Mouse (Mus musculus): ENCODE measurements around the gene Capn15. TPM values are rescaled to one million over a fixed set of nuclear protein-coding genes. Genes with fewer than 3 reads are reported as not detected.

The Capn15 gene
- polyA plus RNA-seq, 1 experiment from 2014 or later, result 8.3 TPM

- WGBS (ENCODE audit: insufficient replicate concordance), result 46% methylated on average over 3 of the region's 3 CpGs
- no peak overlapping the region for H3K9ac ChIP-seq (replicated peaks)
- DNase-seq, result no peak
- H3K4me3 ChIP-seq (ENCODE audit: low read depth, low read length), result no peak overlapping the region
- no peak overlapping the region for H3K4me2 ChIP-seq (ENCODE audit: low read depth, low read length)
- TF ChIP-seq CTCF (IDR thresholded peaks at IDR 0.05; ENCODE audit: low read depth) (no peak), EP300 (IDR thresholded peaks at IDR 0.05; ENCODE audit: low read depth) (no peak)
- H3K9me3 ChIP-seq (ENCODE audit: low read length), result no peaks in the 10 kb centered on the region
- no peaks in the 10 kb centered on the region; the same call in 1 of the 2 replicates for H3K36me3 ChIP-seq (replicated peaks; ENCODE audit: insufficient read depth, low read length)
- no peak overlapping the region for H3K27ac ChIP-seq (ENCODE audit: low read depth)
- H3K27me3 ChIP-seq (ENCODE audit: insufficient read depth, low read length), result peaks cover 30% of the 10 kb centered on the region
- no peak for ATAC-seq
- H3K4me1 ChIP-seq (ENCODE audit: insufficient read depth), result peaks cover 15% of the 10 kb centered on the region
Measured at GRCm38 (mm10) chr17:25955736-25956135, 29.9 kb downstream of the Capn15 start.

GRCm38 (mm10) chr17:25954671-25955070, 30.9 kb downstream of the Capn15 start:
- Histone ChIP-seq H3K27me3 (ENCODE audit: insufficient read depth, low read length) (peaks cover 40% of the 10 kb centered on the region), H3K27ac (ENCODE audit: low read depth) (no peak overlapping the region), H3K9ac (replicated peaks) (no peak overlapping the region), H3K4me1 (ENCODE audit: insufficient read depth) (peaks cover 10% of the 10 kb centered on the region), H3K4me2 (ENCODE audit: low read depth, low read length) (no peak overlapping the region), H3K9me3 (ENCODE audit: low read length) (no peaks in the 10 kb centered on the region), H3K36me3 (replicated peaks; ENCODE audit: insufficient read depth, low read length) (no peaks in the 10 kb centered on the region; the same call in 1 of the 2 replicates), H3K4me3 (ENCODE audit: low read depth, low read length) (no peak overlapping the region)
- no peak for TF ChIP-seq EP300 (IDR thresholded peaks at IDR 0.05; ENCODE audit: low read depth)
- TF ChIP-seq CTCF (IDR thresholded peaks at IDR 0.05; ENCODE audit: low read depth), result no peak
- DNase-seq (no peak), ATAC-seq (no peak)
- WGBS (ENCODE audit: insufficient replicate concordance), result 62% methylated on average over 2 of the region's 2 CpGs

GRCm38 (mm10) chr17:25953161-25953560, 32.4 kb downstream of the Capn15 start:
- H3K9ac ChIP-seq (replicated peaks), result no peak overlapping the region
- H3K27ac ChIP-seq (ENCODE audit: low read depth), result no peak overlapping the region
- H3K4me3 ChIP-seq (ENCODE audit: low read depth, low read length), result no peak overlapping the region
- peaks cover 42% of the 10 kb centered on the region for H3K27me3 ChIP-seq (ENCODE audit: insufficient read depth, low read length)
- TF ChIP-seq CTCF (IDR thresholded peaks at IDR 0.05; ENCODE audit: low read depth), result no peak
- no peak for TF ChIP-seq EP300 (IDR thresholded peaks at IDR 0.05; ENCODE audit: low read depth)
- H3K4me2 ChIP-seq (ENCODE audit: low read depth, low read length), result no peak overlapping the region
- H3K4me1 ChIP-seq (ENCODE audit: insufficient read depth), result peaks cover 10% of the 10 kb centered on the region
- ATAC-seq (no peak), DNase-seq (no peak)
- WGBS (ENCODE audit: insufficient replicate concordance), result 79% methylated on average over 5 of the region's 5 CpGs
- H3K9me3 ChIP-seq (ENCODE audit: low read length), result no peaks in the 10 kb centered on the region
- H3K36me3 ChIP-seq (replicated peaks; ENCODE audit: insufficient read depth, low read length), result no peaks in the 10 kb centered on the region

- Histone ChIP-seq H3K27ac (ENCODE audit: low read depth) (no peak within 1 kb of the TSS), H3K9me3 (ENCODE audit: low read length) (no peaks in the 10 kb centered on the region), H3K4me3 (ENCODE audit: low read depth, low read length) (peak within 1 kb of the TSS; percentile 39), H3K4me1 (ENCODE audit: insufficient read depth) (peaks cover 18% of the 10 kb centered on the region), H3K9ac (replicated peaks) (0 out of 2 replicates have a peak within 1 kb of the TSS, but pooled peaks have one; percentile 44), H3K27me3 (ENCODE audit: insufficient read depth, low read length) (peaks cover 42% of the 10 kb centered on the region), H3K36me3 (replicated peaks; ENCODE audit: insufficient read depth, low read length) (no peaks in the 10 kb centered on the region), H3K4me2 (ENCODE audit: low read depth, low read length) (peak within 1 kb of the TSS; percentile 72)
- WGBS (ENCODE audit: insufficient replicate concordance), result 3% methylated on average over 47 of the region's 58 CpGs
- DNase-seq (no peak), ATAC-seq (peak; percentile 37; the same call in 1 of the 2 replicates)
- TF ChIP-seq EP300 (IDR thresholded peaks at IDR 0.05; ENCODE audit: low read depth), result no peak
- no peak for TF ChIP-seq CTCF (IDR thresholded peaks at IDR 0.05; ENCODE audit: low read depth)
Measured at GRCm38 (mm10) chr17:25951803-25952623, 33.6 kb downstream of the Capn15 start, which contains the start of gene A930017K11Rik. A930017K11Rik (minus strand) TSS chr17:25952565.

- under 1% methylated on average over 33 of the region's 33 CpGs for WGBS (ENCODE audit: insufficient replicate concordance)
- Histone ChIP-seq H3K4me1 (ENCODE audit: insufficient read depth) (peaks cover 25% of the 10 kb centered on the region), H3K27ac (ENCODE audit: low read depth) (no peak overlapping the region), H3K9ac (replicated peaks) (0 out of 2 replicates have a peak overlapping the region, but pooled peaks have one; percentile 44), H3K27me3 (ENCODE audit: insufficient read depth, low read length) (peaks cover 42% of the 10 kb centered on the region), H3K36me3 (replicated peaks; ENCODE audit: insufficient read depth, low read length) (no peaks in the 10 kb centered on the region), H3K4me2 (ENCODE audit: low read depth, low read length) (peak overlapping the region; percentile 72), H3K4me3 (ENCODE audit: low read depth, low read length) (peak overlapping the region; percentile 39), H3K9me3 (ENCODE audit: low read length) (no peaks in the 10 kb centered on the region)
- no peak for TF ChIP-seq EP300 (IDR thresholded peaks at IDR 0.05; ENCODE audit: low read depth)
- TF ChIP-seq CTCF (IDR thresholded peaks at IDR 0.05; ENCODE audit: low read depth), result no peak
- ATAC-seq (peak; percentile 13; the same call in 1 of the 2 replicates), DNase-seq (no peak)
Measured at GRCm38 (mm10) chr17:25951225-25951802, 34.3 kb downstream of the Capn15 start.

- H3K9ac ChIP-seq (replicated peaks), result no peak overlapping the region
- H3K4me2 ChIP-seq (ENCODE audit: low read depth, low read length), result peak overlapping the region; percentile 72; the same call in 1 of the 2 replicates
- TF ChIP-seq EP300 (IDR thresholded peaks at IDR 0.05; ENCODE audit: low read depth) (no peak), CTCF (IDR thresholded peaks at IDR 0.05; ENCODE audit: low read depth) (no peak)
- peaks cover 42% of the 10 kb centered on the region for H3K27me3 ChIP-seq (ENCODE audit: insufficient read depth, low read length)
- DNase-seq (no peak), ATAC-seq (no peak)
- WGBS (ENCODE audit: insufficient replicate concordance), result 0% methylated on average over 1 of the region's 3 CpGs
- H3K9me3 ChIP-seq (ENCODE audit: low read length), result no peaks in the 10 kb centered on the region
- H3K4me3 ChIP-seq (ENCODE audit: low read depth, low read length), result no peak overlapping the region
- no peak overlapping the region for H3K27ac ChIP-seq (ENCODE audit: low read depth)
- peaks cover 30% of the 10 kb centered on the region for H3K4me1 ChIP-seq (ENCODE audit: insufficient read depth)
- no peaks in the 10 kb centered on the region for H3K36me3 ChIP-seq (replicated peaks; ENCODE audit: insufficient read depth, low read length)
Measured at GRCm38 (mm10) chr17:25950706-25951105, 34.9 kb downstream of the Capn15 start.

Measured in liver, postnatal 0 days (tissue).